Mouse (Mus musculus) layer of hippocampus, adult 18-20 months (tissue): ENCODE results near the gene Arpc1b. TPM values are rescaled to one million over a fixed set of nuclear protein-coding genes. Genes with fewer than 3 reads are reported as not detected.
"Not testable (repeated sequence)": the region's sequence is repeated elsewhere in the genome, so short reads cannot be mapped to it uniquely, and the experiment has no call there.

ENCODE experiments used
- DNase-seq, 2 experiments: peaks; one replicate each; pipeline ENCODE4 v3.0.0; 2022; ENCODE audit warnings: low spot score in 2 of 2
- long read RNA-seq: library from polyadenylated mRNA; stranded (forward); transcript quantifications from one replicate; pipeline ENCODE4 v2.0.0, GENCODE M21; 2021
- total RNA-seq, 2 experiments: library from RNA; stranded (reverse); gene quantifications; 2 replicates each; pipeline ENCODE4 v1.2.3; 2021

Arpc1b gene
- total RNA-seq, result 10 to 100 TPM; 17.5 to 19.1 TPM
- long read RNA-seq, transcript Arpc1b-201 (10 exons, 3,105 nt), result major isoform, 10 of 15 reads
- long read RNA-seq, partial matches to known transcripts, result 0 of 15 reads
- long read RNA-seq, other reads (novel, unspliced or antisense), result 5 of 15 reads

DNA sequence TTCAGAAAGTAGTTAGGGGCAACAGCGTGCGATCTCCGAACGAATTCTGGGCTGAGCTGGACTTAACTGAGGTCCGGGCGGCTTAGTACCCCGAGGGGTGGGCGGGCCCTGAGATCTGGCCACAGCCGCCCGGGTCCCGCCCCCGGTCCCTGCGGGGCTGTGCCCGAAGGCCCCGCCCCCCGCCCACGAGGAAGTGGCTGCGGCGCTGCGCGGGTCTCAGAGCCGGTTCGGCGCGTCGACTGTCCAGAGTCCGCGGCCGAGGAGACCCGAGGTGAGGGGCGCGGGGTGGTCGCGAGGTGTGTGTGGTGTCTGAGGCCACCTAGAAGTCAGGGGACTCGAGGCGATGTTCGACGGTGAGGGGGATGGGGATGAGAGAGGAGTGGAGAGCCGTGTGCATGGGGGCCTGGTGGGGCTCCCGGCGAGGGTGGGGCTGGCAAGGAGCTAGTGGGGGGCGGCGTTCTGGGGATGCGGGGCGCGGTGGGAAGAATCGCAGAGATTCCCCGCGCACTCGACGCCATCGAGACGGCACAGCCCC, at the start of gene Arpc1b:
Gene Arpc1b (plus strand): TSS at position 145 of the 535 bp plus-strand sequence.
- DNase-seq, result no peak

DNA sequence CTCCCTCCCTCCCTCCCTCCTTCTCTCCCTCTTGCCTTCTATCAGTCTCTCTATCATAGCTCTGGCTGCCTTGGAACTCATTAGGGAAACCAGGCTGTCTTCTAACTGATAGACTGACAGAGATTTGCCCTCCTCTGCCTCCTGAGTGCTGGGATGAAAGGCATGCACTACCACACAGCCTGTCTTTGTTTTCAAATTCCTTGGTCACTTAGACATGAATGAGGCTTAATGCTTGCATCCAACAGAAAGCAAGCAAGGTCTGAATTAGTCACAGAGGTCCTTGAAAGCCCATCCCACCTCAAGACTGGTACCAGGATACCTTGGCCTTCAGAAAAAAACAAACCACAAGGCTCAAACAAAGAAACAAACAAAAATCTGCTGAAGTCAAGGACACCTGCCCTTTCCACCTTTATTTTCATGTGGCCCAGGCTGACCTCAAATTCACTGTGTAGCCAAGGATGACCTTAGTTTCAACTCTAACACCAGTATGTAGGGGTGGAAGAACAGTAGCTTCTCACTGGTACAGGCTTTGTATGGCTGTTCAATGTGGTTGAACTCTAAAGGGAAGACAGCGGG, 49.2 kb upstream of the Arpc1b start:
- no peak for DNase-seq

DNA sequence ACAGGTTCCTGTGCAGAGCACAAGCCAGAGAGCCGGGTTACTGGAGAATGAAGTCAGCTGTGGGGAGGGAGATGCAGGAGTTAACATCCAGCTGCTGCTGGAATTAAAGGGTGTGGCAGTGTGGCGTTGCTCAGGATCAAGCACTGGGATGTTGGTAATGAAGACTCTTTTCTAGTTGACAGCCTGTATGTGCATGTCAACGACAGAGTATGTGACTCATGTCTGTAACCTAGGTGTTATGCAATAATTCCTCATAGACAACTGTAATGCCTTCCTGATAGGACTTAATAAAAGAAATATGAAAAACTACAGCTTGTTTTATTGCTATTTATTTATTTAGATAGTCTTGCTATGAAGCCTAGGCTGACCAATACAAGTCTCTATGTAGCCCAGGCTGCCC, 45.2 kb upstream of the Arpc1b start:
- DNase-seq, result no peak

DNA sequence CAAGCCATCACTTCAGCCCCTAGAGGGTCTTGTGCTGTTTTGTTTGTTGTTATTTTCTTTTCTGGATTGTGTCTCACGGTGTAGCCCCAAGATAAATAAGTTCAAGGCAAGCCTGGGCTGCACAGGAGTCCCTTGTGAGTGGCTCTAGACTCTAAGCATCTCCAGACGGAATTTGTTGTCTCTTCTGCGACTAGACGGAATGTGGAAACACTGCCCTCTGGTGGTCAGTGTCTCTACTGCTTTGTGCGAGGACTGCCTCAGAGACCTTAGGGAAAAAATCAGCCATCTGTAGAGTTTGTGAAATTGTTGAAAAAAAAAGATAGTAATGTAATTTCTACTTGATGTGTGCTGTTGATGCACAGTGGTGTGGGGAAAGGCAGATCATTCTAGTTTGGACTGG, 44.3 kb upstream of the Arpc1b start:
- DNase-seq, result peak; percentile 55 to 87

DNA sequence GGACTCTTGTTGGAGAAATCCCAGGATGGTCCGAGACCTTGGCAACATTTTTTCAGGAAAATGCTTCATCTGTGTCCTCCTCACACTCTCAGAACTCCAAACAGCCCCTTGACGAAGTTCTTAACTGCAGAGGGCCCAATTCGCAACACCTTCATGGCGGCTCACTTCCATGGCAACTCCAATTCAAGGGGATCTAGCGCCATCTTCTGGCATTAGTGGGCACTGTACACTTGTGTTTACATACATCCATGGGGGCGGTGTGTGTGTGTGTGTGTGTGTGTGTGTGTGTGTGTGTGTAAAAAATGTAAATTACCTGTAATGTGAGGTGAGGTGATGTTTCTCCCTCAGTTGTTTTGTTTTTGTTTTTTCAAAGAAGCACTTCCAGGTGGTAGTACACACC, 42.7 kb upstream of the Arpc1b start:
- DNase-seq, result no peak

DNA sequence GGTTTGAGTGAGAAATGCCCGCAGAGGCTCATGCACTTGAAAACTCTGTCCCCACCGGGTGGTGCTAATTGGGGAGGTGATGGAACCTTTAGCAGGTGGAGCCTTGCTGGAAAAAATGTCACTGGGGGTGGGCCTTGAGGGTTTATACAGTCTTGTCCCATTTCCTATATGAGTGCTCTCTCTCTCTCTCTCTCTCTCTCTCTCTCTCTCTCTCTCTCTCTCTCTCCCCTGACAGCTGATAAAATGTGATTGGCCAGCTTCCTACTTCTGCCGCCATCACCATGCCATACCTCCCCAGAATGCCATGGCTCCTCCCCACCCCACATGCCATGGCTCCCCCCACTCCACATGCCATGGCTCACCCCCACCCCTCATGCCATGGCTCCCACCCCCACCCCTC, 38.9 kb upstream of the Arpc1b start:
- DNase-seq, result no peak

DNA sequence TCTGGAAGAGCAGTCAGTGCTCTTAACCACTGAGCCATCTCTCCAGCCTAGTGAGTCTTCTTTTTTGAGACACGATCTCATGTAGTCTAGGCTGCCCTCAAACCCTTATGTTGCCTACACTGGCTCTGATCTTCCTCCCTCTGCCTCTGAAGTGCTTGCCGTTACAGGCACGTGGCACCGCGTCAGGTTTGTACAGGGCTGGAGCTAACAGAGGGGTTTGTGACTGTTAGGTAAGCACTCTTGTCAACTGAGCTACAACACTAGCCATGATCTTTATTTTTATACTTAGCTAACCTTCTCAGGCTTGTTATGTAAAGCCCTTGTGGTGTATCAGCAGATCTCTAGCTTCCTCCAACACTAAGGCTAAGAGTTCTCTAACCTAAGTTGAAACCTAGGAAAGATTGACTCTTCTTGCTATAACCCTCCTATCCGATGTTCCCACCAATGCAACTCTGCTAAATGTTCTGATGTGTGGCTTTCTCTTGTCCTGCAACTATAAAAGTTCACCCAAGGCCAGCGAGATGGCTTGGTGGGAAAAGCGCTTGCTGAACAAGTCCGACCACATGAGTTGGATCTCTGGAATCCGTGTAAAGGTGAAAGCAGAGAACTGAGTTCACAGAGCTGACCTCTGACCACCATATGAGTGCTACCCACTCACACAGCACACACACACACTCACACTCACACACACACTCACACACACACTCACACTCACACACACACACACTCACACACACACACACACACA, 32.0 kb upstream of the Arpc1b start:
- DNase-seq, result no peak

DNA sequence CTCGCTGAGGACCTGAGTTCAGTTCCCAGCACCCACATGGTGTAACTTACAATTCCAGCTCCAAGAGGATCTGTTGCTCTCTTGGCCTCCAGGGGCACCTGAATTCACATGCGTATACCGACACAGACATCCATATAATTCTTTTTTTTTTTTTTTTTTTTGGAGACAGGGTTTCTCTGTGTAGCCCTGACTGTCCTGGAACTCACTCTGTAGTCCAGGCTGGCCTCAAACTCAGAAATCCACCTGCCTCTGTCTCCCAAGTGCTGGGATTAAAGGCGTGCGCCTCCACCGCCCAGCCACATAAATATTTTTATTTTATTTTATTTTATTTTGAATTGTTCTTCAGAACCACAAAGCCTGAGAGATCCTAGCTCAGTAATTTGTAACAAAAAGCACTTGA, 30.8 kb upstream of the Arpc1b start:
- DNase-seq, result not testable (repeated sequence)

DNA sequence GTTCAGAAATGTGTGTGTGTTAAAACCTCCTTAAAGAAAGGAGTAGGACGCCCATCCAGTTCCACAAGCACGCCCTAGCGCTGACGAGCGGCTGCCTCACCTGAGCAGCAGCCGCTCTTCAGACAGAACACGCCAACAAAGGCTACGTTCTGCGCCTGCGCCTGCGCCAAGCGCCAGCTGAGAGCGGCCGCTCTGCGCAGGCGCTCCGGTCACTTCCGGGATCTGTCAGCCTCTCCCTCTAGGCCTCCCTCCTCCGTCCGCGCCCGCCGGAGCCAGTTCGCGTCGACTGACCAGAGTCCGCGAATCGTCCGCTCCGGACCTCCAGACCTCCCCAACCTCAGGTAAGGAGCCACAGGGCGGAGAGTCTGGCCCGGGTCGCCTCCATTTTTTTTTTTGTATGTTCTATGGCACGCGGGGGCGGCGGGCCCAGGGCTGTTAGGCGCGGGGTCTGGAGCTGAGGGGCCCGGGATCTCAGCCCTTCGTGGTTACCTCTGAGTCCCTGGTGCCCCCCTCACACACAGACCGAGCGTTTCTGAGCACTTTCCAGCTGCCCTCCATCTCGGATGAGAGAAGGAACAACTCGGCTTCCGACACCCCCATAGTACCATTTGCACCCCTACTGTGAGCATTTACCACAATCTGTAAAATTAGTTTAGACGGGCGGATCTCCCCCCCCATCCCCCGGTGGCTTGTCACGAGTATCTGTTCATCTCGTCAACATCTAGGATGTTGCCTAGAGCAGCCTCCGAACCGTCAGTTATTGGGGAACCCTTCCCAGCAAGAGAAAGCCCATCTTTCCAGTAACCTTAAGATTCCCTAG, 30.2 kb upstream of the Arpc1b start, which contains the start of the genes Arpc1a and Kpna7:
Gene Arpc1a (plus strand): TSS at position 199 of the 820 bp plus-strand sequence.
Gene Kpna7 (minus strand): TSS at position 399 of the 820 bp plus-strand sequence.
- DNase-seq, result peak; percentile 82 to 93

DNA sequence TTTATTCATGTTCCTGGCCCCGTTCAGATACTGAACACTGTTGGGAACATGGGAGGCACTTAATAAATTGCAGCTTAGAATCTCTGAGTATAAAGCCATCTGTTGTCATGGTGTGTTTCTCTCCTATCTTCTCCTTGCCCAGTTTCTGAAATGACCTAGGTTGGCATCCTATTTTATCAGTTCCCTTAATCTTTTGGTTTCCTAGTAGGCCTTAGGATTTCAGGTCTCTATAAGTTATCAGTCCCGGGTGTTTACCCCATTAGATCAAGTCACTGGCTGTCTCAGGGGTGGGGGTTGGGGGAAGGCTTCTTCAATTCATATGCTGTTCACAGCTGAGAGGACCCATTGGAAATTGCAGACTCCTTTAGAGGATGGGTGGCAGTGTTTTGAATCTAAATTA, 29.2 kb upstream of the Arpc1b start:
- DNase-seq, result no peak

DNA sequence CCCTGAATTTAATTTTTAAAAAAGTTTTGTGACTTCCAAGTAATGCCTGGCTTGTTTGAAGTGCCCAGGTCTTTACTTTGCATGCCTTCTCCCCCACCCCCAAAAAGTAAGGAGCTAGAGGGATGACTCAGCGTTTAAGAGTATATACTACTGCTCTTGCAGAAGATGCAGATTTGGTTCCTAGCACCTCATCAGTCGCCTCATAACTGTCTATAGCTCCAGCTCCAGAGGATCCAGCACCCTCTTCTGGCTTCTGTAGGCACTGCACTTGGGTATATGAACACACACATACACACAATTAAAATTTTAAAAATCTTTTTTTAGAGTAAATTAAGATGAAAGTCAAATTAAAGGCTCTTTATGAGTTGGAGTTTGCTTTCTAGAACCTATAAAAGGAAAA, 25.8 kb upstream of the Arpc1b start:
- no peak for DNase-seq

DNA sequence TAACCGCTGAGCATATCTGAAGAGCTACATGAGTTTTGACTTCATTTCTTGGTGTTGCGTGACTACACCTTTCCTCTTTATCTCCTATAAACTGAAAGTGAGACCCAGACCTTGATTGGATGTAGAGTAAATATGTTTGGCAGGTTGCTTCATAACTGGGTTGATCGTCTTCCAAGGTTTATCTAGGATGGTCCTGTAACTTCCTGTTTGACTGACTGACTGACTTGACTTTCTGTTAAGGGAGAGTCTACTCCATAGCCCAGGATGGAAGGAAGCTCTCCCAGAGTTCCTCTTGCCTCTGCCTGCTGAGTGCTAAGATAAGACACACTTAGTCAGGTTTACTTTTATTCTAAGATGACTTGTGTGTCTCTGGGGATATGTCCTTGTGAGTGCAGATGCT, 24.1 kb upstream of the Arpc1b start:
- no peak for DNase-seq

DNA sequence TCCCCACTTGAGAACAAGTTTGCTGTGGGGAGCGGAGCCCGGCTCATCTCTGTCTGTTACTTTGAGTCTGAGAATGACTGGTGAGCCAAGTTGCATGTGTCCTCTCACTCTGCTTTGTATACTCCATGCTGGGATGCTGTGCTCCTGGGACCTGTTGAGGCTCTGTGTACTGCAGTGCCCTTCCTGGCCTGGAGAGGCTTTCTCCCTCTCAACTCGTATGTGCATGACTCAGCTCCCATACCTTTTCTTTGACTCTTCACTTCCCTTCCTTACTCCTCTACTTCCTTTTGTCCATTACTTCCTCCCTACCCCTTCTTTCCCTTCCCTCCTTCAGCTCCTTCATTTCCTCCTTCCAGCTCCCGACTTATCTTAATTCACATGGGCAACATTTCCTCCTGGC, 17.8 kb upstream of the Arpc1b start:
- no peak for DNase-seq

DNA sequence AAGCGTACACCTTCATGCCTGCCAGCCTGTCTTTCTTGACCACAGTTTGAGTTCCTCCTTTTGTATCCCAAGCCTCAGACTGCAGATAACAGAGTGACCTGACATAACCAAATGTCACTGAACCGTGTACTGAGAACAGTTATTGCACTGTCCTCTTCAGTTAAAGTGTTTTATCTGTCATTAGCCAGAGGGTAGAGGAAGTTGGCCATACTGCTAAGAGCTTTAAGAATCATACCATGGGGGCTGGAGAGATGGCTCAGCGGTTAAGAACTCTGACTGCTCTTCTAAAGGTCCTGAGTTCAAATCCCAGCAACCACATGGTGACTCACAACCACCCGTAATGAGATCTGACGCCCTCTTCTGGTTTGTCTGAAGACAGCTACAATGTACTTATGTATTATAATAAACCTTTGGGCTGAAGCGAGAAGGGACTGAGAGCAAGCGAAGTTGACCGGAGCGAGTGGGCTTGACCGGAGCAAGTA, 15.6 kb upstream of the Arpc1b start:
- no peak for DNase-seq

DNA sequence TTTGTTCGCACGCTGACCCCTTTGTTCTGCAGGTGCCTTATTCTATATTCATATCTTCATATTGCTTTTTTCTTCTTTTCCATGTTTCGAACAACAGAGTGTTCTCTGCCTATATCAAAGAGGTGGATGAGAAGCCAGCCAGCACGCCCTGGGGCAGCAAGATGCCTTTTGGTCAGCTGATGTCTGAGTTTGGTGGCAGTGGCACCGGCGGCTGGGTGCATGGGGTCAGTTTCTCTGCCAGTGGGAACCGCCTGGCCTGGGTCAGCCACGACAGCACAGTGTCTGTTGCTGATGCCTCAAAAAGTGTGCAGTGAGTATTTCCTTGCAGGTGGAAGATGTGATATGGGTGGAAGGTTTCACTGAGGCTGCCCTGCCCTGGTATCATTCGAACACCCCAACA, 13.1 kb upstream of the Arpc1b start:
- DNase-seq, result no peak

DNA sequence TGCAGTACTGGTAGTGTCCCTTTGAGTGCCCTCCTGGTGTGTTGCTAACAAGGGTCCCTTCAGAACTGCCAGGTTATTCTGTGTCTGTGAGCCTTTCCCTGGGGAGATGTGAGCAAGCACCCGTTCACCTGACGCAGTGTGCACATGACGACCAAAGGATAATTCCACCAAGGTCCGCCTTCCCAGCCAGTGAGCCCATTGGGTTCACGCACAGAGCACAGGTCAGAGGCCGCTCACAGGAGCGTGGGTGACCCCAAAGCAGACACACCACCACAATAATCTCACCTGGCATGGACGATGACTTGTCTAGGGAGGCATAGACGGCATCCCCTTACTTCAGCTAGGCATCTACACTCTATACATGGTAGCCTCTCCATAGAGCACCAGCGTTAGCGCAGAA, 12.6 kb upstream of the Arpc1b start:
- DNase-seq, result not testable (repeated sequence)

DNA sequence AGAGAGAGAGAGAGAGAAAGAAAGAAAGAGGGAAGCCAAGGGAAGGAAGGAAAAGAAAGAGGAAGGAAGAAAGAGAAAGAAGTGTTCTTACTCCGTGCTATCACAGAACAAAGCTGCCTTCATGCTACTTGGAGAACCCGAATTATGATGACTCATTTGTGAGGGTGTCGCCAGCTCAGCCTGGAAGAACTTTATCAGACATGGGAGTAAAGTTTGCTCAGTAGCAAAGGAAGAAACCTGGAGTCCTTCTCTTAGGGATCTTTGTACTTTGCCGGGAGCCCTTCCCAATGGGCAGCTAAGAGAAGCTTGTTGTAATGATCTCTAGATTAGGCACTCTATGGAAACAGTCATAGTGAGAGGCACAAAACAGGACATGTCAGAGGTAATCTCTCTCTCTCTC, 11.3 kb upstream of the Arpc1b start:
- DNase-seq, result no peak

DNA sequence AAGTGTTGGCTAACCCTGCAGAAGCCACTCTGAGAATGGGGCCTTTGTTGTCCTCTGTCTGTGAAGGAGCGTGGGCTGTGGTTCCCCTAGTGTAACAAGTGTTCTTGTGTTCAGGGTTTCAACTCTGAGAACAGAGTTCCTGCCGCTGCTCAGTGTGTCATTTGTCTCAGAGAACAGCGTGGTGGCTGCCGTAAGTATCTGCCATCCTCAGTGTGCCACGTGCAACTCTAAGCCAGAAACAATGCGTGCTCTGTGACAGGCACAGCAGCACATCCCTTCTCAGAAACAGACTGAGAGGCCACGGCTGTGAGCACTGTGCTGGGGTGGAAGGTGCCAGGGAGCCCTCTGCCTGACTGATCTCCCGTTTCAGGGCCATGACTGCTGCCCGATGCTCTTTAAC, 9.7 kb upstream of the Arpc1b start:
- DNase-seq, result peak in 1 of 2 experiments; percentile 64

DNA sequence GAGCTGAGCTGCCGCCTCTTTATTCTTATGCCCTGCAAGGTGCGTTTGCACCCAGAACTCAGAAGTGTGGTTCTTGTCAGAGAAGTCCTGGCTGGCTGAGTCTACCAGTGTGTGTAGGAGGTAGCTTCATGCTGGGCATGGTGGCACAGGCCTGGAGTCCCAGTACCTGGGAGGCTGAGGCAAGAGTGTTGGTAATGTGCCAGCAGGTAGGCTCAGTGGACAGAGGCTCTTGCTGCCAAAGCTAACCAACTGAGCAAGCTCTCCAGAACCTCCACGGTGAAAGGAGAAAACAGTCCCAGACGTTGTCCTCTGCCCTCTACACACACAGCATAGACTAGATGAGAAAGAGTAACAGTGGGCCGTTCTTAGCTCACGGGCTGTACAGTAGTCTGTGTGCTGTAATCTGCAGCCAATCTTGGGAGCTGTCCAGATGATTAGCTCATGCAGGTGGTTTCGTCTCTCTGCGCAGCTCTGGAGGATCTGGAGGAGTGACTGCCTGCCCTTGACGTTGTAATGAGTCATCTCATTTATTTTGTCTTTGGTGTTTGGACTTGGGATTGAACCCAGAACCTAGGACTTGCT, 8.2 kb upstream of the Arpc1b start:
- DNase-seq, result no peak

DNA sequence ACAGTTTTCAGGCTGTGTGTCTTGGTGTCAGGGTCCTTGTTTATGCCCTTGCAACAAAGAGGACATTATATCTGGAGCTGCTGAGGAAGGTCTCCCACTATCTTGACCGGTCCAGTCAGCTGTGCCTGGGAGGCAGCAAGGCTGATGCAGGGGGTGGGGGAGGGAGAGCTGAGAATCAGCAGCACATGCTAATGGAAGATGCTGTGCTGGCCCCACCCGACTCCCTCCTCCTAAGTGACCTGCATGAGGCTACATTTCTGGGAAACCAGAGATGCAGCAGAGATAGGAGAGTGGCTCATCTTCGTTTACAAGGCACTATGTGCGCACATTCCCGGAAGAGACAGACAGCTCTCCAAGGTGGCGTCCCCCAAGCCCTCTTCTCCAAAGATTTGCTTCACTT, 3.6 kb upstream of the Arpc1b start:
- no peak for DNase-seq

DNA sequence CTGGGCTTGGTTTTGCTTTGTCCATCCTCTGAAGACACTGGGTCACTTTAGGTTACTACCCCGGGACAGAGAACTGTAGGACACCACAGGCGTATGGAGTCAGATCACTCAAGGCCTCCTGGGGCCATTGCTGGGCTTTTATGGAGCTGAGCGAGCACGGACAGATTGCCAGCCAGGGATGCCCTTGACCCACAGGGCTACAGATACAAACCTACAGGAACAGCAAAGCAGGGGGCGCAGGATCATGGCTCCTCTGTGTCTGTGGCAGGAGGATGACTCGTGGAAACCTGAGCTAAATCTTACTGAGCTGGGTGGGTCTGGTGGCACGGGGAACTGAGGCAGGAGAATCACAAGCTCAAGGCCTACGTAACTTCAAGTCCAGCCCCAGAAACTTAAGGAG, 1.4 kb upstream of the Arpc1b start:
- no peak for DNase-seq
